Mouse (Mus musculus) neural tube, embryonic 15.5 days (tissue): Measurements from ENCODE around the gene Rnf41. TPM values are rescaled to one million over a fixed set of nuclear protein-coding genes. Genes with fewer than 3 reads are reported as not detected.
A peak's percentile ranks its signal among the peaks of the same experiment; 100 is the strongest.

Source experiments
- ATAC-seq: fragments of 200-750 bp; cut with Nextera tagmentation; 2 replicates; pipeline ENCODE4 v1.8.0; 2017; ENCODE audit warnings: mild to moderate bottlenecking, moderate TSS enrichment, moderate library complexity; ENCODE audit not compliant: low FRiP score
- H3K27ac ChIP-seq: fragments of 300-500 bp; sonication (generic); replicated peaks from 2 replicates; pipeline ENCODE4 v1.5.1; 2015; ENCODE audit warnings: mild to moderate bottlenecking, inconsistent platforms
- H3K27me3 ChIP-seq: fragments of 300-500 bp; sonication (generic); replicated peaks from 2 replicates; pipeline ENCODE4 v1.6.1; 2015; ENCODE audit warnings: inconsistent platforms
- H3K36me3 ChIP-seq: fragments of 300-500 bp; sonication (generic); 2 replicates; pipeline ENCODE4 v1.6.1; 2015; ENCODE audit warnings: inconsistent platforms
- H3K4me1 ChIP-seq: fragments of 300-500 bp; sonication (generic); 2 replicates; pipeline ENCODE4 v1.6.1; 2015; ENCODE audit warnings: inconsistent platforms
- H3K4me2 ChIP-seq: fragments of 300-500 bp; sonication (generic); 2 replicates; pipeline ENCODE4 v1.6.1; 2015; ENCODE audit warnings: inconsistent platforms, mild to moderate bottlenecking, moderate library complexity
- H3K4me3 ChIP-seq: fragments of 300-500 bp; sonication (generic); replicated peaks from 2 replicates; pipeline ENCODE4 v1.5.1; 2015; ENCODE audit warnings: mild to moderate bottlenecking, inconsistent platforms
- H3K9ac ChIP-seq: fragments of 300-500 bp; sonication (generic); replicated peaks from 2 replicates; pipeline ENCODE4 v1.6.1; 2015; ENCODE audit warnings: mild to moderate bottlenecking, inconsistent platforms
- H3K9me3 ChIP-seq: fragments of 300-500 bp; sonication (generic); replicated peaks from 2 replicates; pipeline ENCODE4 v1.6.1; 2016; ENCODE audit warnings: inconsistent platforms
- WGBS: fragments of 180-500 bp; shearing (Covaris S2); methylation state at CpG from one replicate; pipeline ENCODE4 v1.1.7; 2015; ENCODE audit warnings: mixed read lengths; 5-methylcytosine and 5-hydroxymethylcytosine counted together
- polyA plus RNA-seq: library from polyadenylated mRNA; unstranded; fragments of >200 nt; fragmentation: Nextera tagmentation; extraction: Ambion mirVana; gene quantifications from 2 replicates; pipeline ENCODE4 v1.2.1, GENCODE M21; 2015

Gene Rnf41
- polyA plus RNA-seq, 1 experiment from 2014 or later = 80.5 TPM

GRCm38 (mm10) chr10:128435186-128435823 lies 23.8 kb downstream of the Rnf41 start:
- Histone ChIP-seq H3K4me3 (no peak overlapping the region), H3K4me2 (no peak overlapping the region), H3K27ac (peak overlapping the region; percentile 33; the same call in 1 of the 2 replicates), H3K9me3 (no peaks in the 10 kb centered on the region), H3K9ac (no peak overlapping the region), H3K36me3 (peaks cover 65% of the 10 kb centered on the region), H3K27me3 (no peaks in the 10 kb centered on the region), H3K4me1 (0 out of 2 replicates have a peak, but pooled peaks cover 7% of the 10 kb centered on the region)
- ATAC-seq = no peak
- WGBS = 67% methylated on average over 17 of the region's 17 CpGs

GRCm38 (mm10) chr10:128435873-128436272 lies 24.4 kb downstream of the Rnf41 start:
- Histone ChIP-seq H3K36me3 (peaks cover 67% of the 10 kb centered on the region), H3K9ac (no peak overlapping the region), H3K4me1 (0 out of 2 replicates have a peak, but pooled peaks cover 7% of the 10 kb centered on the region), H3K4me2 (no peak overlapping the region), H3K27ac (peak overlapping the region; percentile 10; the same call in 1 of the 2 replicates), H3K9me3 (no peaks in the 10 kb centered on the region), H3K4me3 (no peak overlapping the region), H3K27me3 (no peaks in the 10 kb centered on the region)
- WGBS = 74% methylated on average over 5 of the region's 5 CpGs
- no peak for ATAC-seq

- WGBS = 82% methylated on average over 8 of the region's 8 CpGs
- no peaks in the 10 kb centered on the region for H3K27me3 ChIP-seq
- H3K4me3 ChIP-seq = no peak overlapping the region
- H3K9me3 ChIP-seq = no peaks in the 10 kb centered on the region
- no peak overlapping the region for H3K9ac ChIP-seq
- H3K27ac ChIP-seq = 0 out of 2 replicates have a peak overlapping the region, but pooled peaks have one; percentile 10
- peaks cover 67% of the 10 kb centered on the region for H3K36me3 ChIP-seq
- ATAC-seq = no peak
- H3K4me1 ChIP-seq = 0 out of 2 replicates have a peak, but pooled peaks cover 7% of the 10 kb centered on the region
- no peak overlapping the region for H3K4me2 ChIP-seq
Measured at GRCm38 (mm10) chr10:128436376-128436775, 24.9 kb downstream of the Rnf41 start.

GRCm38 (mm10) chr10:128438675-128439279 lies 27.3 kb downstream of the Rnf41 start:
- no peak overlapping the region for H3K4me3 ChIP-seq
- H3K4me2 ChIP-seq = no peak overlapping the region
- ATAC-seq = no peak
- H3K4me1 ChIP-seq = 0 out of 2 replicates have a peak, but pooled peaks cover 7% of the 10 kb centered on the region
- no peaks in the 10 kb centered on the region for H3K27me3 ChIP-seq
- no peaks in the 10 kb centered on the region for H3K9me3 ChIP-seq
- no peak overlapping the region for H3K9ac ChIP-seq
- 85% methylated on average over 10 of the region's 10 CpGs for WGBS
- peaks cover 68% of the 10 kb centered on the region for H3K36me3 ChIP-seq
- no peak overlapping the region for H3K27ac ChIP-seq

GRCm38 (mm10) chr10:128440407-128440806 lies 28.9 kb downstream of the Rnf41 start:
- WGBS = 67% methylated on average over 10 of the region's 10 CpGs
- Histone ChIP-seq H3K4me3 (no peak overlapping the region), H3K36me3 (peaks cover 64% of the 10 kb centered on the region), H3K9ac (no peak overlapping the region), H3K27ac (no peak overlapping the region), H3K9me3 (no peaks in the 10 kb centered on the region), H3K4me1 (0 out of 2 replicates have a peak, but pooled peaks cover 3% of the 10 kb centered on the region), H3K4me2 (no peak overlapping the region), H3K27me3 (no peaks in the 10 kb centered on the region)
- ATAC-seq = no peak

- Histone ChIP-seq H3K4me1 (no peaks in the 10 kb centered on the region), H3K36me3 (peaks cover 53% of the 10 kb centered on the region), H3K9me3 (no peaks in the 10 kb centered on the region), H3K27ac (no peak overlapping the region), H3K27me3 (no peaks in the 10 kb centered on the region), H3K4me3 (no peak overlapping the region), H3K9ac (no peak overlapping the region), H3K4me2 (no peak overlapping the region)
- ATAC-seq = no peak
- 82% methylated on average over 10 of the region's 10 CpGs for WGBS
Measured at GRCm38 (mm10) chr10:128441324-128442119, 30.1 kb downstream of the Rnf41 start.

- peaks cover 43% of the 10 kb centered on the region for H3K36me3 ChIP-seq
- H3K9me3 ChIP-seq = no peaks in the 10 kb centered on the region
- no peak for ATAC-seq
- H3K4me2 ChIP-seq = no peak overlapping the region
- no peak overlapping the region for H3K9ac ChIP-seq
- WGBS = 91% methylated on average over 1 of the region's 1 CpGs
- no peaks in the 10 kb centered on the region for H3K27me3 ChIP-seq
- no peak overlapping the region for H3K27ac ChIP-seq
- H3K4me3 ChIP-seq = no peak overlapping the region
- no peaks in the 10 kb centered on the region for H3K4me1 ChIP-seq
Measured at GRCm38 (mm10) chr10:128442718-128443117, 31.3 kb downstream of the Rnf41 start.

GRCm38 (mm10) chr10:128444354-128444753 lies 32.9 kb downstream of the Rnf41 start:
- no peaks in the 10 kb centered on the region for H3K4me1 ChIP-seq
- no peaks in the 10 kb centered on the region for H3K27me3 ChIP-seq
- H3K4me2 ChIP-seq = no peak overlapping the region
- H3K36me3 ChIP-seq = peaks cover 28% of the 10 kb centered on the region
- H3K9me3 ChIP-seq = no peaks in the 10 kb centered on the region
- H3K9ac ChIP-seq = no peak overlapping the region
- H3K27ac ChIP-seq = no peak overlapping the region
- ATAC-seq = no peak
- WGBS = 78% methylated on average over 6 of the region's 6 CpGs
- H3K4me3 ChIP-seq = no peak overlapping the region

- H3K36me3 ChIP-seq = peaks cover 17% of the 10 kb centered on the region
- H3K27ac ChIP-seq = no peak overlapping the region
- H3K9me3 ChIP-seq = no peaks in the 10 kb centered on the region
- 92% methylated on average over 4 of the region's 4 CpGs for WGBS
- H3K4me1 ChIP-seq = no peaks in the 10 kb centered on the region
- H3K9ac ChIP-seq = no peak overlapping the region
- H3K4me3 ChIP-seq = no peak overlapping the region
- no peak overlapping the region for H3K4me2 ChIP-seq
- ATAC-seq = no peak
- H3K27me3 ChIP-seq = no peaks in the 10 kb centered on the region
Measured at GRCm38 (mm10) chr10:128445407-128445806, 34.0 kb downstream of the Rnf41 start.

GRCm38 (mm10) chr10:128451014-128451413 lies 39.6 kb downstream of the Rnf41 start:
- 0 out of 2 replicates have a peak, but pooled peaks cover 4% of the 10 kb centered on the region for H3K4me1 ChIP-seq
- no peaks in the 10 kb centered on the region for H3K9me3 ChIP-seq
- H3K4me3 ChIP-seq = no peak overlapping the region
- no peak overlapping the region for H3K4me2 ChIP-seq
- H3K9ac ChIP-seq = no peak overlapping the region
- H3K27me3 ChIP-seq = no peaks in the 10 kb centered on the region
- no peaks in the 10 kb centered on the region for H3K36me3 ChIP-seq
- no peak overlapping the region for H3K27ac ChIP-seq
- ATAC-seq = no peak
- 85% methylated on average over 6 of the region's 6 CpGs for WGBS

- no peaks in the 10 kb centered on the region for H3K9me3 ChIP-seq
- ATAC-seq = no peak
- H3K27me3 ChIP-seq = no peaks in the 10 kb centered on the region
- H3K4me3 ChIP-seq = no peak overlapping the region
- no peaks in the 10 kb centered on the region for H3K36me3 ChIP-seq
- no peak overlapping the region for H3K4me2 ChIP-seq
- WGBS = 75% methylated on average over 3 of the region's 3 CpGs
- H3K27ac ChIP-seq = no peak overlapping the region
- H3K4me1 ChIP-seq = peaks cover 11% of the 10 kb centered on the region; the same call in 1 of the 2 replicates
- H3K9ac ChIP-seq = no peak overlapping the region
Measured at GRCm38 (mm10) chr10:128454471-128454870, 43.0 kb downstream of the Rnf41 start.
